Mouse (Mus musculus) c-Kit-positive CD71-positive TER-119-positive erythroid progenitor cells, embryonic 14.5 days (primary cell): ENCODE results near the gene Mbd4.
"Not testable (repeated sequence)": the region's sequence is repeated elsewhere in the genome, so short reads cannot be mapped to it uniquely, and the experiment has no call there.

Experiments
- DNase-seq: peaks from one replicate; pipeline ENCODE4 v3.0.0-alpha.2; 2013; ENCODE audit warnings: low spot score

The Mbd4 gene

DNA sequence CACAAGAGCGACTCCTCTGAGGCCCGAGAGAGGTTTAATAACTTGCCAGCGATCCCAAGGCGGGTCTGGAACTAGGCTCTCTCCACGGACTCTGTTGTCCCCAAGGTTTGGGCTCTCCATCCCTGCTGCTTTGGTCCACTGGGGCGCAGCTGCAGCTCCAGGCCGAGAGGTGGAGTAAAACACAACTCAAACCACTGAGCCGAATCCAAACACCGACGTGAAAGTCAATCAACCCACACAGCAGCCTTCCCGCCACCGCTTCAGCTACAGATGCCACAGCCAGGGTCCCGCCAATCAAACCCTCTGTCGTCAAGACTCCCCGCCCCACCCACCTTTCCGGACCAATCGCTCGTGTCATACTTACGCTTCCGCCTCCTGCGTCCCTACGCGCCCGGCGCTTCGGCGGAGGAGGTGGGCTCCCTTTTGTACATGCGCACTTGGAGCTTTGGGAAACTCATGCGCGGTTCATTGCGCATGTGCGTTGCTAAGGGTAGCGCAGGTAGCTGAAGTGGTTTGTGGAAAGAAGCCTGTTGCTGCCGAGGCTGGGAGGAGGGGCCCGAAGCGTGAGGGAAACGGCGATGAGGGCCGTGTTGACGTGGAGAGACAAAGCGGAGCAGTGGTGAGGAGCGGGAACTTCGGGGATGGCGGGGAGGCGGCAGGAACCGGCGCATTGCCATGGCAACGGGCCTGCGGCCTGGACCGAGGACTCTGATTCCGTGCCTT lies at the start of gene Mbd4, which contains the start of gene Ift122:
TSS of gene Mbd4 (minus strand) at position 281 of the 723 bp plus-strand sequence.
TSS of gene Ift122 (plus strand) at position 380 of the 723 bp plus-strand sequence.
- peak; percentile 99 for DNase-seq

DNA sequence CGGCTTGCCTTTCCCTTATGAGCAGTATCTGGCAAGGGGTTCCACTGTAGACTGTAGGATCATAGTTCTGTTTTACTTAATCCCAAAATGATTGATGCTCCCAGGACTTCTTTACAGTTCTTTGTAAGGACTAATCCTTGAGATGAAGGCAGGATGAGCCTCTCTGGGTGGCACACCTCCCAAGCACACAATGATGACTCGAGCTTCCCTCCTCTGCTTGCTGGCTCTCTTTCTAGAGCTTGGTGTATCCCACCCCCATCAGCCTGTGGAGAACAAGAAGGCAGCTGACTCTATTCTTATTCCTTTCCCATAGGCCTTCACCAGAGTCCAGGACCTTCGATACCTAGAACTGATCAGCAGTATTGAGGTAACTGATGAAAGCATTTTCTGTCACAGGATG lies 49.4 kb upstream of the Mbd4 start:
- no peak for DNase-seq

DNA sequence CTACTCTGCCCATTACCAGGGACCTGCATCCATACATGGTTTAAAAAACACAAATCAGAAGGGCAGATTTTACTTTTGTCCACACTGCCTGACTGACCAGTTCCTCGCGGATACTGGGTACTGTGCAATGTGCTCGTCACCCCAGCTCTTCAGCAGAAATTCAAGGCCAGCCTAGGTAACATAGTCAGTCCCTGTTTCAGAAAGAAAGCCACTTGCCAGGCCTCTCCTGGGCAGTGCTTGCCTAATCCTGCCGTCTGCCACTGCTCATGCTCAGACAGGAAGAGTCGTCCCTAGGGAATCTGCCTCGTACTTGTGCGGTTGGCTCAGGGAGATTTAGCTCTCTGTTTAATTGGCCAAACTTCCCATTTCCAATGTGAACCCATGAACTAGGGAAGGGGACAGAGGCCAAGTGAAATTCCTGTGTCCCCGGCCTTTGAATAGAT lies 48.3 kb upstream of the Mbd4 start:
- no peak for DNase-seq

DNA sequence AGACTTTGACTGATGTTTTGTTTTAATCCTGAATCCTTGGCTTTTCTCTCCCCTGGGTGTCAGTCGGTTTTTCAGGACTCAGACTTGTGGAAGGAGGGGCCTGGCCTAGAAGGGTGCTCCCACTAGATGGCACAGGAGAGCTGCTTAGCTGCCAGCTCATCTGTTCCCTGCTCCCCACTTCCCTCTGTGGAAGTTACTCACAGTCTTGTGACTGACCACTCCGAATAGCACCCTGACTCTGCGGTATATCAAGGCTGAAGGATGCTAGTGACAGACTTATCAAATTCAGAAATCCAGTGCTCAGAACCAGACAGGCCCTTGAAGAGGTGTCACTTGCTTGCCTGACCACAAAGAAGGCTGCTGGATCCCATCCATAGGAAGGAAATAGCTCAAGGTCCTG lies 47.9 kb upstream of the Mbd4 start:
- no peak for DNase-seq

DNA sequence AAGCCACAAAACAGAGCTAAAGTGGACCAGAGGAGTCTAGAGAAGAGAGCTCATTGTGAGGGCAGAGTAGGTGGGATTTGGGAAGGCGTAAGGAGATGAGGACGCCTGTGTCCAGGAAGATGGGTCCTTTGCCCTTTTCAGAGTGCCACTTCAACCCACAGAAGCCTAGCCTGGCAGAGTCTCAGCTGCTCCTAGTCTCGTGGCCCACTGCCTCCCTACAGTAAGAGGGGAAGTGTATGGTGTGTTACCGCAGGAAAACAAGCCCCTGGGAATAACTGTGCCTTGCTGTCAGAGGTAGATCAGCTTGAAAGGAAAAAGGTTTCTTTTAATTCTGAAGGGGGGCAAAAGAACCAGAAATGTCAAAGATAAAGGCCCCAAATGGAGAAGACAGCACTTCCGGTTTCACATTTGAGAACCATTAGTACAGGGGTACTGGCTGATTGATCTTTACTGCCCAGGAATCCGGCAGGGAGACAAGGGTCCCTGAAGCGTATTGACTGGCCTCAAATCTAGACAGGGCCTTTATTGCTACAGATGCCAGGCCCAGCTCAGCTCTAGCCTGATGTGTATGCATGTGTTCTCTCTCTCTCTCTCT lies 44.9 kb upstream of the Mbd4 start:
- no peak for DNase-seq

DNA sequence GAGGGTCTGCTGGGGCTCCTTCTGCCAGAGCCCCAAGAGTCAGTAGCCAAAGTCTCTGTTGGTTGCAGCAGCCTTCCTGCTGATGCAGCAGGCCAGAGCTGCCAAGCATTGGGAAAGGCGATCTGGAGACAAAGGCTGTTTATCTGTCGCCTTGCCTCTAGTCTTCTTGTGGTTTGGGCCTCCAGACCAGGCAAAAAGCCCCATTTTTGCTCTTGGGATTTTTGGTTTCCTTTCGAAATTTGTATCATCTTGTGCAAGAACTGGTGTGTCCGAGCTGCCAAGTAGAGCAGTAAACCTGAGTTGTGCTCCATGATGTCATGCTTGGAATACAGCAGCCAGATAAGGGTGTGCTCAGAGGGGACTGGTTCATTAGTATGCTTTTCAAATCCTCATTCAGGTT lies 43.9 kb upstream of the Mbd4 start:
- DNase-seq: no peak

DNA sequence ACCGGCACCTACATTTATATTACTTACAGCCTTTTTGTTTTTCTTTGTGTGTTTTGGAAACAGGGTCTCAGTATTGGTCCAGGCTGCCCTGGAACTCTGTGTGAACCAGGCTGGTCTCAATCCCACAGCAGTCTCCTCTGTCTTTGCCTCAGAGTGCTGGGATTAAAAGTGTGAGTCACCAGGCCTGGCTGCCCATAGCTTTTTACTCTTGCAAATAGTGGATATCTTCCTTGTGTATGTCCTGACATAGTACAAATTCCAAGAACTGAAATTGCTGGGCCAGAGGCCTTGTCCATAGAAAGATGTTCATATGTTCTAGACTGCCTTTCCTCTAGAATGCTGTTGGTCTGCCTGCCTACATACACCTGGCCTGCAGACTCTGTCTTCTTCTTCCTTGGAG lies 43.2 kb upstream of the Mbd4 start:
- no peak for DNase-seq

DNA sequence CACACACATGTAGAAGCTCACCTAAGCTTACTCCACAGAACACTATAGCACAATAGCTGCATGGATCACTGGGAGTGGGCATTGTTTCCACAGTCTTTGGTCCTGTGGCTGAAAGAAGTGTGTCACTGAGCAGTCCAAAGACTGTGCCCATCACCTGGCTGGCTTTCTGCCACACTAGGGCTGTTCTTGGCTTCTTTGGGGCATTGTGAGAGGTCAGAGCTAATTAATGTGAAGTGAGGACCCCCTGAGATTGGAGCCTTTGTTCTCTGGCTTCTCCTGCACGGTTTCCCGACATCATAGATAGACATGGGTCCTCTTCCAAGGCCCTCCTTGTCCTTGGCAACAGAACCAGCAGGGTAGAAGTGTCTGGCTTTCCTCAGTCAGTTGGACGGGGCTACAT lies 39.2 kb upstream of the Mbd4 start:
- no peak for DNase-seq

DNA sequence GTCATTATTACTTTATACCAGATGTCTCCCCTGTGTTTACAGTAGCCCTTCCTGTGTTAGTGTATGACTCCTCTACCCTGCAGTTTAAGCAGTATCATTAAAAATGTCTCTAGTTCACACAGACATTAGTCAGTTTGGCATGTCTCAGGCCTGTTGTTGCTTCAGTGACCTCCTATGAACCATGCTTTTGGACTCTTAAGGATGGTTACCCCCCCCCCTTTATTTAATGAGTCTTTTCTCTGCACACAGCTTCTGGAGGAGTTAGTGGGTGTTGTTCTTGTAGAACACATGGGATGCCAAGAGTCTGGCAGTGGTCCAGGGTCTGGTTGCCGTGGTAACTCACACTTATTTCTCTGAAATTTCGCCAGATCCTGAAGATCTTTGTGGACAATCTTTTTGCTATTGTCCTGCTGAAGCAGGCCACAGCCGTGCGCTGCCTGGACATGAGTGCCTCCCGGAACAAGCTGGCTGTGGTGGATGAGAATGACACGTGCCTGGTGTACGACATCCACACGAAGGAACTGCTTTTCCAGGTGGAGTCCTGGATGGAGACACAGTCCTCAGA lies 38.4 kb upstream of the Mbd4 start:
- no peak for DNase-seq

DNA sequence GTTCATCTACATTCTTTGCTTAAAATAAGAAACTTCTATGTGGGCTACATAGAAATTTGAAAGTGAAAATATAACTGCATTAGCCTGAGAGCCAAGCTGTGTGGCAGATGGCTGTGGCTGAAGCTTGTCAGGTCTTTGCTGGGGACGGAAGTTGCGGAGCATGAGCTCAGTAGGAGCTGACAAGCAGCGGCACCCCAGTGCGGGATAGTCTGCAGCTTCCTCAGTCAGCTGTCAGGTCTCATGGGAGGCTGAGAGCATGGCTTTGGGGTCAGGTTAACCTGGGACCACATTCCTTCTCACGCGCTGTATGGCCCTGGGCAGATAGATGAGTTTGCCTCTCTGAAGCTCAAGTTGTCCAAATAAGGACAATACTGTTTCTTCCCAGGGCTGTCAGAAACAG lies 37.9 kb upstream of the Mbd4 start:
- no peak for DNase-seq

DNA sequence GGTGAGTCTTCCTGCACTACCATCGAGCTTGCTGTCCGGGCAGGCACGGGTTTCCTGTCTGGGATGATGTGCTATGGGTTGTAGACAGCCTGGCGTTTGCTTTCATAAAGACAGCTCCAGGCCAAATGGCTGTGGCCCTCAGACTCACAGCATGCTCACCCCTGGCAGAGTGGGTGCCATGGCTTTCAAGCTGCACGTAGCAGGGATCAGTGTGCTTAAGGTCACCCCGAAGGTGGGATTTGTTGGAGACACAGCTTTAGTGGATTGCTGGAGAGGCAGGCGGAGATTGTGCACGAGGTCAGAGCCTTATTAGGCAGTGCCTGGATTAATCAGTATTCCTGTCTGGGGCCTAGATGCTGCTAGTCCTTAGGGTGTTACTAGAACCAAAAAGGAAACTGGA lies 37.4 kb upstream of the Mbd4 start:
- DNase-seq: no peak

DNA sequence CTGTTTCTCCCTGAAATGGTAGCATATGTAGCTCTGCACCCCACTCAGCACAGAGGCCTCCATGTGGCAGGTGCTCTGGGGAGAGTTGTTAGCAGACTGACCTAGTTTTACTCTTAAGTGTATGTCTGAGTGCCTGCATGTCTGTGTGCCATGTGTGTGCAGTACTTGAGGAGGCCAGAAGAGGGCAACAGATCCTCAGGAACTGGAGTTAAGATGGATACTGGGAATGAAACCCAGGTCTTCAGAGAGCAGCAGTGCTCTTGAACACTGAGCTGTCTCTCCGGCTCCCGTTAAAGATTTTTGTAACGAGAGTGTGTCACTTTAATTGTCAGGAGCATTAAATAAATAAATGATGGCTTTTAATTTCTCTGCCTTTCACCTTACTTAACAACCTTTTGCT lies 35.1 kb upstream of the Mbd4 start:
- DNase-seq: peak; percentile 22

DNA sequence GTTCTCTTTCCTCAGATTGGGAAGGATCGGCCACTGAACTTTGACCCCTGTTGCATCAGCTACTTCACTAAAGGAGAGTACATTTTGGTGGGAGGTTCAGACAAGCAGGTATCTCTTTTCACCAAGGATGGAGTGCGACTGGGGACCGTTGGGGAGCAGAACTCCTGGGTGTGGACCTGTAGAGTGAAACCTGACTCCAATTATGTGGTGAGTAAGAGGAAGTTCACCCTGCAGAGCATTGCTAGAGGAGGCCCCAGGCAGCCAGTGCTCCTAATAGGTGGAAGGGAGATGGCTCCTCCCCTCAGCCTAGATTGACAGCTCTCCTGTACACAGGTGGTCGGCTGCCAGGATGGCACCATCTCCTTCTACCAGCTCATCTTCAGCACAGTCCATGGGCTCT lies 33.7 kb upstream of the Mbd4 start:
- DNase-seq: no peak

DNA sequence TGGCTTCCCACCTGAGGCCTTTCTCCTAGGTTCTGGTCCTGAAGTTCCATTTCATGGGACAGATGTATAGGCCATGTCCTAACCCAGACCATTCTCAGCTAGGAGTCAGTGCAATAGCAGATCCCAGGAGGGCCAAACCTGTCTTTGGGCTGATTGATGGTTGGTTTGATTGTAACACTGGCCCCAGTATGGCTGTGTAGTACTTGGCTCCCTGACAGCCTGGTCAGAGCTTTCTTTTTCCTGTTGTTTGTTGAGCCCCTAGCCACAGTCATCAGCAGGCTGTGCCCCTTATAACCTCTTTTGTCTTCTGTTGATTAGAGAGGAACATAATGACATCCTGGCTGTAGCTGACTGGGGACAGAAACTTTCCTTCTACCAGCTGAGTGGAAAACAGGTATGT lies 30.8 kb upstream of the Mbd4 start:
- no peak for DNase-seq

DNA sequence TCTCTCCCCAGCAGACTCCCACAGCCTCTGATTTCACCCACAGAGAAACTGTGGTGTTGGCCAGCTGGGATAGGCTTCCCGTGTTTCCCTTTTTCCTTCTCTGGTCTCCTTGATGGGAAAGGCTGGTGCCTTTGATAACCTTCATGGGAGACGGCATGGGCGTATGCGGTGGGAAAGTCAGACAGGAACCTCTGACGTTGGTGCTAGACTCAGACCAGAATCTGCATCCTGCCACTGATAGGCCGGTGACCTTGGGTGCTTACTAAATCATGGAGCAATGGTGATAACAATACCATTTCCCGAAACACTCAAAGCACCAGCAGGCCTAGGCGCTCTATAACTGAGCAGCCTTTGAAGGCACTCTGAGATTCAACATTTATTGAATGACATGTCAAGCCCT lies 27.6 kb upstream of the Mbd4 start:
- DNase-seq: no peak

DNA sequence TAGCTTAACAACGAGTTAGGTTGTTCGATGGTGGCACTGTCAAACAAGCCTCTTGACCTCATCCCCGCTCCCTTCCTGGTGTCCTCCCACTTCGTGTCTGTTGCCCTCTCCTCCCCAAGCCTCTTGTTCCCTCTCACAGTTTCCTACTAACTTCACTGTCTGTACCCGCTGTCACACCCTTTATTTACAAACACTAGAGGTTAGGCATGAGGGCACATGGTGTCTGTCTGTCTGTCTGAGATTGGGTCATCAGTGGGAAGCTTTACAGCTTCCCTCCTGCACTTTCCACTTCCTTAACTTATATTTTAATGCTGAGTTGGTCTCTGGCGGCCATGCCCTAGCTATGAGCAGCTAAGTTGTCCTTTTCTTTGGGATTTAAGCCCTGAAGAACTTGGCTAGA lies 26.6 kb upstream of the Mbd4 start:
- DNase-seq: no peak

DNA sequence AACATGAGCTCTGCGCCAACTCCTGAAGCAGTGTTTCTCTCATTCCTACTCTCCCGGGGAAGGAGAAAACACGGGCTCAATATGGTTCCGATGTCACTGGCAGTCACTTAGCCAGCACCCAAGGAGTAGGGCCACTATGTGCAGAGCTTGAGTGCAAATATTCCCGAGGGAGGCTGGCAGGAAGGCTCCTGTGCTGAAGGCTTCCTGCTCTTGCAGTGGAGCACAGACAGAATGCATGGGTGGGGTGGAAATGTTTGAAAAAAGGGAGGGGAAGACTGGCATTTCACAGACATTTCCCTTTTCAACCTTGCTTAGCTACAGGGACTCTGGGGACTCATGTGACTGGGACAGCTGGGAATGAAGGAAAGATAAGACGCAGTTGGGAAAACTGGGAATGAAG lies 25.5 kb upstream of the Mbd4 start:
- no peak for DNase-seq

DNA sequence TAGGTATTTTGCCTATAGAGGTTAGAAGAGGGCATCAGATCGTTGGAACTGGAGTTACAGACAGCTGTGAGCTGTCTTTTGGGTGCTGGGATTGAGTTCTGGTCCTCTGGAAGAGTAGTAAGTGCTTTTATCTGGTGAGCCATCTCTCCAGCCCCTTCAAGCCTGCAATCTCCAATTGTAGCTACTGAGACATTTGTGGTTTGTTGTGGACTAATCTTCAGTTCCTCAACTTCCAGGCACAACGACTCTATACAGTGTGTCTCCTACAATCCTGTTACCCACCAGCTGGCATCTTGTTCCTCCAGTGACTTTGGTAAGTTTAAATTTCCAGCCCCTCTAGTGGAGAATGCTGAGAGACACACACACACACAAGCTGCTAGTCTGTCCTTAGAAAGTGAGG lies 24.1 kb upstream of the Mbd4 start:
- no peak for DNase-seq

DNA sequence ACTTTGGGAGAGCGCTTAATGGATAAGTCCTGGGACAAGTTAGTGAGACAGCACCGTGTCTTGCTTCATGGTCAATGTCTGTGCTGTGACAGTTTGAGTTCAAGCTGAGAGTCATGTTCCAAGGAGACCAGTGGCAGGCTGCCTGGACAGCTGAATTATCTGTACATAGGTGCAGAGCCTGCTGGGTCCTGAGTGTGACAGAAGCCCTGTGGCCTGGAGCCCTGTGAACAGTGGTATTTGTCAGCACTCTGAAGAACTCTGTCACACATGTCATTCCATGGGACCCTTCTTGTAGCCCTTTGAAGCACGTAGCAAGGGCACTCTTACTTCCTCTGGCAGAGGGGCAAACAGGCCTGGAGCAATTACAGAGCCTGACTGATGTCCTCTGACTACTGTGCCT lies 18.1 kb upstream of the Mbd4 start:
- not testable (repeated sequence) for DNase-seq

DNA sequence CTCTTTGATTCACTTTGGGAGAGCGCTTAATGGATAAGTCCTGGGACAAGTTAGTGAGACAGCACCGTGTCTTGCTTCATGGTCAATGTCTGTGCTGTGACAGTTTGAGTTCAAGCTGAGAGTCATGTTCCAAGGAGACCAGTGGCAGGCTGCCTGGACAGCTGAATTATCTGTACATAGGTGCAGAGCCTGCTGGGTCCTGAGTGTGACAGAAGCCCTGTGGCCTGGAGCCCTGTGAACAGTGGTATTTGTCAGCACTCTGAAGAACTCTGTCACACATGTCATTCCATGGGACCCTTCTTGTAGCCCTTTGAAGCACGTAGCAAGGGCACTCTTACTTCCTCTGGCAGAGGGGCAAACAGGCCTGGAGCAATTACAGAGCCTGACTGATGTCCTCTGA lies 14.0 kb upstream of the Mbd4 start:
- not testable (repeated sequence) for DNase-seq

DNA sequence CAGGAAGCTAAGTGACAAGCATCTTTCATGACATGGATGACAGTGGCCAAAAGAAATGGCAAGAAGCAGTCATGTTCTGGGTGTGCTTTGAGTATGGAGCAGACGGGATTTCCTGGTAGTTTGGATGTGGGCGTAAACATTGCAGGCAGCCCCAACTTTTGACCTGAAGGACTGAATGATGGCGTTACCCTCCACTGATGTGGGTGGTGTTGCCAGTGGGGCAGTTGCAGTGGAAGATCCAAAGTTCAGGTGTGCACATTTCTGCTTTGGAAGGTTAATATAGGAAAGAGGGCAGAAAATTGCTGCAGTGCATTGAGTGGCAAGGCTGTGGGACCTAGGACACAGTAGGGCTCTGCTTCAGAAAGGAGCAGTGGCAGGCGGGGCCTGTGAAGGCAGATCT lies 12.1 kb upstream of the Mbd4 start:
- DNase-seq: no peak

DNA sequence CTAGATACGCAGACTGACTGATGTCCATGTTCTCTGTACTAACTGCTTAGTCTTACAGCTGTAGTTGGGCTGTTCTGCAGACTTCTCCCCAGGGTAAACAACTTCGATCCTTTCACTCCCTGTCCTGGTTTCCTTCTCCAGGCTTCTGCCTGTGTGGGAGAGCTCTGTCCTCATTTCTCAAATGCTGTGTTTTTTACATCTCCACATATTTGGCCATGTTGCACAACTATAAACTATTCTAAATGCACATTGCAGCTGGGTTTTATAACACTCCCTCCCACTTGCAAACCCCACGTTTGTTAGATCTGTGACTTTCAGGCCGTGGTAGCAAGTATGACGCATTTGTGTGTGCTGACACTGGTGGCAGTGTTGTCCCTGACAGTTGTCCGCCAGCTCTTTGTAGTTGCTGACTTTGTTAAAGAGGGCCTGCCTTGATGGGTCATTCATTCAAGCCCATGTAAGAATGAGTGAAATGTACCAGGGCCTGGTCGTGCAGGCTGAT lies 10.2 kb upstream of the Mbd4 start:
- no peak for DNase-seq

DNA sequence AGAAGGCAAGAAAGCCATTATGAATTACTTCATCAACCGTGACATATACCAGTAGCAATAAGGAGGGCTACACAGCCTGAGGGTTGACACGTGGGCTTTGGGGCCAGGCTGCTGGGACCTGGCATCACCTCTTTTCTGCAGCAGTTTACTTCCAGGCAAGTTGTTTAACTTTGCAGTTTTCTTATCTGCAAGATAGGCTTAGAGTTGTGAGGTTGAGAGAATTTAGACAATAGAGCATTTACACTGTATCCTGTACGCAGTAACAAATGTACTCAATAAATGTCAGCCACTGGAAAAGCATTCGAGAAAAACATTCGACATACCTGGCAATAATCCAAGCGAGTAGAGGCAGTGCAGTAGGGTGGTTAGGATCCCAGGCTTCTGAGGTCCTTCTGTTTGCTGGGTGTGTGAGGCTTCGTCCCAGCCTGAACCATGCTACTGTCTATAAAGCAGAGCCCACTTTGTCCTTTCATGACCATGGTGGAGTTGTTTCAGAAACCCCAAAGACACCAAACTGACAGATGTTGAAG lies 6.9 kb upstream of the Mbd4 start:
- no peak for DNase-seq
